Mouse (Mus musculus) neural tube, embryonic 11.5 days (tissue): ENCODE measurements around the gene Dennd1a. TPM values are rescaled to one million over a fixed set of nuclear protein-coding genes. Genes with fewer than 3 reads are reported as not detected.

ENCODE experiments used
- ATAC-seq: fragments of 200-750 bp; cut with Nextera tagmentation; 2 replicates; pipeline ENCODE4 v1.8.0; 2017; ENCODE audit warnings: moderate number of reproducible peaks, mild to moderate bottlenecking, moderate TSS enrichment, moderate library complexity; ENCODE audit not compliant: insufficient read depth, low FRiP score, low TSS enrichment
- DNase-seq: peaks from one replicate; pipeline ENCODE4 v3.0.0-alpha.2; 2015; ENCODE audit warnings: low spot score
- H3K27ac ChIP-seq: fragments of 300-500 bp; sonication (generic); 2 replicates; pipeline ENCODE4 v1.5.1; 2014; ENCODE audit warnings: low read depth, mild to moderate bottlenecking, low read length
- H3K27me3 ChIP-seq: fragments of 300-500 bp; sonication (generic); 2 replicates; pipeline ENCODE4 v1.6.1; 2014; ENCODE audit warnings: mild to moderate bottlenecking, low read length, mixed read lengths; ENCODE audit not compliant: control insufficient read depth, insufficient read depth
- H3K36me3 ChIP-seq: fragments of 300-500 bp; sonication (generic); 2 replicates; pipeline ENCODE4 v1.6.1; 2014; ENCODE audit warnings: mild to moderate bottlenecking, low read length, moderate library complexity, mixed read lengths; ENCODE audit not compliant: control insufficient read depth, insufficient read depth
- H3K4me1 ChIP-seq: fragments of 300-500 bp; sonication (generic); 2 replicates; pipeline ENCODE4 v1.6.1; 2014; ENCODE audit warnings: low read length, mixed read lengths; ENCODE audit not compliant: control insufficient read depth, insufficient read depth
- H3K4me2 ChIP-seq: fragments of 300-500 bp; sonication (generic); 2 replicates; pipeline ENCODE4 v1.6.1; 2014; ENCODE audit warnings: low read depth, mild to moderate bottlenecking, moderate library complexity
- H3K4me3 ChIP-seq: fragments of 300-500 bp; sonication (generic); 2 replicates; pipeline ENCODE4 v1.5.1; 2014; ENCODE audit warnings: low read depth, low read length
- H3K9ac ChIP-seq: fragments of 300-500 bp; sonication (generic); 2 replicates; pipeline ENCODE4 v1.6.1; 2014; ENCODE audit warnings: mild to moderate bottlenecking, low read length
- H3K9me3 ChIP-seq: fragments of 300-500 bp; sonication (generic); 2 replicates; pipeline ENCODE4 v1.6.1; 2016; ENCODE audit warnings: low read length; ENCODE audit not compliant: control insufficient read depth
- WGBS: fragments of 180-500 bp; shearing (Covaris S2); extraction: QIAGEN DNeasy Blood & Tissue Kit; methylation state at CpG from one replicate; pipeline ENCODE4 v1.1.7; 2014; 5-methylcytosine and 5-hydroxymethylcytosine counted together
- polyA plus RNA-seq: library from polyadenylated mRNA; unstranded; fragments of >200 nt; fragmentation: Nextera tagmentation; extraction: Ambion mirVana; gene quantifications from 2 replicates; pipeline ENCODE4 v1.2.1, GENCODE M21; 2014

The Dennd1a gene
- polyA plus RNA-seq, 1 experiment from 2014 or later, result 7.3 TPM

DNA sequence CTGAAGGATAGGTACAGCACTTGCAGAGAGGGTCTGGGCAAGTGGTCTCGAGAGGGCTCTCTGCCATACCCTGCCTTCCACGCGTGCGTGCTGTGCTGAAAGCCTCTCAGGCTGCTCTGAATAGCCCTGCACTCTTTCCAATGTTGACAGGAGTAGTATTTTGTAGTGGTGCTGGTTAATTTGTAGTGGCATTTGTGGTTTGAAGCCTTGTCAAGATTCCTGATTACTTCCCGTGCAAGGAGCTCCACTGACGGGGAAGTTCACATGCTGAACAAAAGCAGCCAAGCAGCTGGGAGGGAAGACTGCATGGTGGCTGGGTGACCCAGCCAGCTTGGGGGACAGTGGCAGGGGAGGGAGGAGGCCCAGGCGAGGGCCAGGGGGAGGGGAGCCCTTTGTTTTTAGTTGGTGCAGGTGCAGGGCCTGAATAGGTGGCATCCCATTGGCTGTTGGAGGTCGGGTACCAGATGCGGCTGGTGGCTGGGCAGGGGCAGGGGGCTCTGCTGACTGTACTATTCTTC is 457.4 kb downstream of the Dennd1a start:
- Histone ChIP-seq H3K9ac (no peak overlapping the region), H3K36me3 (no peaks in the 10 kb centered on the region), H3K9me3 (no peaks in the 10 kb centered on the region), H3K4me2 (no peak overlapping the region), H3K4me1 (peaks cover 5% of the 10 kb centered on the region; the same call in 1 of the 2 replicates), H3K4me3 (no peak overlapping the region), H3K27ac (no peak overlapping the region), H3K27me3 (no peaks in the 10 kb centered on the region)
- 42% methylated on average over 9 of the region's 9 CpGs for WGBS
- DNase-seq (no peak), ATAC-seq (peak; percentile 74)

DNA sequence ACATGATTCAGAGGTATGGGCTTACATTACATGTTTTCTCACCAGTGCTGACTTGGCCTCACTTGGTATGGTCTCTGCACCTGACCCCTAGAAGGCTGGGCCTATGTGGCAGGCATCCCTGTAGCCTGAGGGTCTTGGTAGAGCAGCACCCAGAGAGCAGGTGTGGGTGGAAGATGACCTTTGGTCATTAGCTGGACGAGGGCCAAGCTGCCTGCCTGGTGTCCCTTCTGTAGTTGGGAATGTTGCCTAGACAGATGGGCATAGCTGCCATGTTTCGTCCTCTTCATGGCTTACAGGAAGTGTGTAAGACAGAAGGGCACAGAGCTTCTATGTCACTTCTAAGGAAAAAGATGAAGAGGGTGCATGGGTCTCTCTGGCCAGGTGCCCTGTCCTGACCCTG is 463.4 kb downstream of the Dennd1a start:
- Histone ChIP-seq H3K36me3 (no peaks in the 10 kb centered on the region), H3K4me3 (no peak overlapping the region), H3K27me3 (no peaks in the 10 kb centered on the region), H3K9me3 (no peaks in the 10 kb centered on the region), H3K9ac (no peak overlapping the region), H3K4me1 (0 out of 2 replicates have a peak, but pooled peaks cover 3% of the 10 kb centered on the region), H3K4me2 (no peak overlapping the region), H3K27ac (no peak overlapping the region)
- WGBS, result 89% methylated on average over 2 of the region's 2 CpGs
- DNase-seq (no peak), ATAC-seq (no peak)

DNA sequence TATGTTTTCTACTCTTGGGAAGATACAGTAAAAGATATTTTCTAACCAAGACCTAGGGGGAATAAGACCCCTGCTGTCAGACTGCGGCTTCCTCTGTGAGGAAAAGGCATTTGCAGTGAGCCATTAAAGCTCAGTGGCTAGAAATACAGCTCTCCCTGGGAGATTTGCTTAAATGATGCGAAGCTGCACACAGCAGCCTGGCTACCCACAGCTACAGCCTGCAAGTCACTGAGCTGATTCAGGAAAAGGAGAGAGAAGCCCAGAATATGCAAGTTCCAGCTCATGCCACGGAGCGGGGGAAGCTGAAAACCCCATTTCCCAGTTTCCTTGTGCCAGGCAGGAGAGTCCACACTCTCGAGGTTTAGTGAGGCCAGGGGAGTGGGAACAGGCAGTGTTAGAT is 465.1 kb downstream of the Dennd1a start:
- no peaks in the 10 kb centered on the region for H3K9me3 ChIP-seq
- H3K27me3 ChIP-seq, result no peaks in the 10 kb centered on the region
- no peaks in the 10 kb centered on the region for H3K36me3 ChIP-seq
- H3K4me1 ChIP-seq, result 0 out of 2 replicates have a peak, but pooled peaks cover 3% of the 10 kb centered on the region
- no peak overlapping the region for H3K4me2 ChIP-seq
- 49% methylated on average over 5 of the region's 5 CpGs for WGBS
- H3K9ac ChIP-seq, result no peak overlapping the region
- DNase-seq (no peak), ATAC-seq (no peak)
- H3K27ac ChIP-seq, result no peak overlapping the region
- H3K4me3 ChIP-seq, result no peak overlapping the region

DNA sequence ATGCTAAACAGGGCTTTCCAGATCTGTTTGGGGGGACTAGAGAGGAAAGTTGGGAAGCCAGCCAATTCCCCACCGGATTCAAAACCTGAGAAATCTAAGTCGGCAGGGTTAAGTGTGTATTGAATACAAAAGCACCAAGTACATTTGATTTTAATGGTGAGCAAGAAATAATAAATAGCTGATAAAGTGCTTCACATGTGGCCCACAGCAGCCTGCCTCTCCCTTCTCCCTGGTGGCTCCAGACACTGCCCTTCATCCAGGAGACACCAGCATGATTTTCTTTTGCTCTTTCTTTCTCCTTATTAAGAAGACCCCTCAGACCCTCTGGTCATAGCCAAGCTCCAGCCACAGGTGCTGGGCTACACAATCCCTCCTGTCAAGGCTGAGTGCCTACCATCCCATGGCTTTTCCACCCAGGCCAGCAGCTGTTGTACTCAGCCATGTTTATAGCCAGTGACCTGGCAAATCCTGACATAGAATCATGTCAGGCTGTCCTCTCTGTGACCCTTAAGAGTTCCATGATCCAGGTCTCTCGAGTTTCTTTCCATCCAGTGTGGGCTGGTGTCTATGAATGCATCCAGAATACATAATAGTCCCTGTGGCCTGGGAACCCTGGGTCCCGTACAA is 467.6 kb downstream of the Dennd1a start:
- no peak overlapping the region for H3K4me3 ChIP-seq
- H3K9me3 ChIP-seq, result no peaks in the 10 kb centered on the region
- H3K27me3 ChIP-seq, result no peaks in the 10 kb centered on the region
- H3K4me1 ChIP-seq, result 0 out of 2 replicates have a peak, but pooled peaks cover 3% of the 10 kb centered on the region
- WGBS, result 69% methylated on average over 4 of the region's 4 CpGs
- no peaks in the 10 kb centered on the region for H3K36me3 ChIP-seq
- ATAC-seq (no peak), DNase-seq (no peak)
- no peak overlapping the region for H3K27ac ChIP-seq
- H3K9ac ChIP-seq, result no peak overlapping the region
- no peak overlapping the region for H3K4me2 ChIP-seq

DNA sequence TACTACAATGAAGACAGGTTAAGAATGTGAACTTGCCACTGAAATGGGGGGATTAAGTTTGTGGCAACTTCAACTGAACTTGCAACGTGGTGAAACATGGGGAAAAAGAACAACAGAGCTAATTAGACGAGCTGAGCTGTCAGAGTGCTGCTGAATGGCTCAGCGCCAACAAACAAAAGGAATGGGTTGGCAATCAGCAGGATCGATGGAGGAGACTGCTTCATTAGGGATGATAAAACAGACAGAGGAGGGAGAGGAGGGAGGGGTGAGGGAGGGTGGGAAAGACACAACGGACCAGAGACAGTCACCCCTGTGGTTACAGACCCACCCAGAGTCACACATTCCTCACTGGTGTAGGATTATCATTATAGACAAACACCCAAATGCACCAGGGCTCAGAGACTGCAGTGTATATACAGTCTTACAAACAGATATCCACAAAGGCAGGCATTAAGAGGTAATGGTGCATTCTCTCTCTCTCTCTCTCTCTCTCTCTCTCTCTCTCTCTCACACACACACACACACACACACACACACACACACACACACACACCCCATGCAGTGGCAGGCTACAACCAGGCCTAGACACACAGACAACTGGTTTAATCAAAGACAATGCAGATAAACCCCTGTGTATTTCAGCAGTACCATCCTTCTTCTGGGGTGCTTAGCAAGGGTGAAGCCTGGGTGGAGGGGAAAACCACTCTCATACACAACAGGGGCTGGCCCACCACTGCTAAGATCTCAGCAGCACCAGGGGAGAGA is 468.2 kb downstream of the Dennd1a start:
- H3K4me3 ChIP-seq, result no peak overlapping the region
- no peak for ATAC-seq
- WGBS, result 7% methylated on average over 5 of the region's 5 CpGs
- H3K27ac ChIP-seq, result no peak overlapping the region
- H3K9me3 ChIP-seq, result no peaks in the 10 kb centered on the region
- no peaks in the 10 kb centered on the region for H3K27me3 ChIP-seq
- H3K4me2 ChIP-seq, result no peak overlapping the region
- DNase-seq, result no peak
- H3K36me3 ChIP-seq, result no peaks in the 10 kb centered on the region
- H3K4me1 ChIP-seq, result 0 out of 2 replicates have a peak, but pooled peaks cover 3% of the 10 kb centered on the region
- no peak overlapping the region for H3K9ac ChIP-seq

DNA sequence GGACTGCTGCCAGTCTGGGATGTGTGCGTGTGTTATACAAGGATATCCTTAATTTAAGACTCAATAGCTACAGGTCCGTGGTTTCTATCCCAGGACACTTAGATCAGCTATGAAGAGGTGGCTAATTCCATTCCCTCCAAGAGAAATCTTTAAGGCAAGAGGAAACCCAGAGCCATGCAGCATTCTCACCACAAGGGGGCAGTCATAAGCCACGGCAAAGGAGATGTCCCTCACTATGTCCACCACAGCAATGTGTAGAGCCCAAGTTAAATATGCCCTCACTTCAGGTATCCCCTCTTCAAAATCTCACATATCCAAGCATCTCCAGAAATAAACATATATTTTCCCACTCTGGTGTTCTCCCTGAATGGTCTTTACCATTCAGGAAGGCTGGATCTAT is 471.5 kb downstream of the Dennd1a start:
- DNase-seq, result peak; percentile 75
- WGBS, result 23% methylated on average over 3 of the region's 3 CpGs
- Histone ChIP-seq H3K27me3 (no peaks in the 10 kb centered on the region), H3K9me3 (no peaks in the 10 kb centered on the region), H3K4me3 (no peak overlapping the region), H3K9ac (no peak overlapping the region), H3K27ac (no peak overlapping the region), H3K4me1 (0 out of 2 replicates have a peak, but pooled peaks cover 3% of the 10 kb centered on the region), H3K4me2 (no peak overlapping the region), H3K36me3 (no peaks in the 10 kb centered on the region)
- peak; percentile 49; the same call in 1 of the 2 replicates for ATAC-seq

DNA sequence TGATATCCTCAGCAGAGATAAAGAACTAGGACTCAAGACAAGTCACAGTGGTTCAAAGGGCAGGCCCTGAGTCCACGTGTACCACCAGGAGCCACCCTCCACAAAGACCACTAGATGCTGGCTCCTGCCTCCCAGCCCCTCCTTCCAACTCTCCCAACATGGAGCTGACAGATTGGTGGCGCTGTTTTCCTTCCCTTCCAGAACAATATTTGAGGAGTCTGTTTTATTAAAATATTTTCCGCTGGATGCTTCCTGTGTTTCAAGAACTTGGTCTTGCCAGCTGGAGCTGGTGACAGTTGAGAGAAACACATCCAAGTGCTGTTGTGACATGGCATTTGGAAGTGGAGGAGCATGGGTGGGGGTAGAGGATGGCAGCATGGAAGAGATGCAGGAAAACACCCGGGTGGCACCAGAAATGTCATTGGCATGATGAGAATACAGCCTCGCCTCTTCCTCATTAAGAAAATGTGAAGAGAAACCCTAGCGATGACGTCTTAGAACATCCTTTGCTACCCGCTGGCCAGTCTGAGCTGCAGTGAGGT is 472.3 kb downstream of the Dennd1a start:
- Histone ChIP-seq H3K4me1 (0 out of 2 replicates have a peak, but pooled peaks cover 3% of the 10 kb centered on the region), H3K27ac (no peak overlapping the region), H3K4me3 (no peak overlapping the region), H3K36me3 (no peaks in the 10 kb centered on the region), H3K9me3 (no peaks in the 10 kb centered on the region), H3K9ac (no peak overlapping the region), H3K4me2 (no peak overlapping the region), H3K27me3 (no peaks in the 10 kb centered on the region)
- no peak for DNase-seq
- ATAC-seq, result no peak
- 82% methylated on average over 8 of the region's 8 CpGs for WGBS

DNA sequence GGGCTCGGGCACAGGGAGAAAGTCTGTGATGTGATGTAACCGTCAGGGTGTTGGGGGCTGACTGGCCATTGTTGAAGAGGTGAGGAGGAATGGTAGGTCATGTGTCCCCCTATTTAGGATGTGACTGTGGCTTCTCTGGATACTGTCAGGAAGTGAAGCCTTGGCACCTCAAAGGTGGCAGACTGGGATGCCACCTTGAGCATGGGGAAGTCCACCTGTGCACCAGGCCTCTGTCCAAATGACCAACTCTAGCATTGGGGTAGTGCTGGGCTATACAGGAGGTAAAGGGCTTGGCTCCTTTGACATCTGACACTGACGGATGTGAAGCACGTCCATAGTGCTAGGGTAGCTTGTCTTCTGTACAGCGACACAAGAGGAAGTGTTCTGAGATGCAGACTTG is 474.8 kb downstream of the Dennd1a start:
- Histone ChIP-seq H3K27ac (no peak overlapping the region), H3K4me3 (no peak overlapping the region), H3K27me3 (no peaks in the 10 kb centered on the region), H3K9ac (no peak overlapping the region), H3K4me1 (no peaks in the 10 kb centered on the region), H3K36me3 (no peaks in the 10 kb centered on the region), H3K4me2 (no peak overlapping the region), H3K9me3 (no peaks in the 10 kb centered on the region)
- ATAC-seq, result no peak
- WGBS, result 89% methylated on average over 5 of the region's 5 CpGs
- no peak for DNase-seq
